Comparison of ENCODE assay signal across 24 mouse cellular contexts in the genomic region with DNA sequence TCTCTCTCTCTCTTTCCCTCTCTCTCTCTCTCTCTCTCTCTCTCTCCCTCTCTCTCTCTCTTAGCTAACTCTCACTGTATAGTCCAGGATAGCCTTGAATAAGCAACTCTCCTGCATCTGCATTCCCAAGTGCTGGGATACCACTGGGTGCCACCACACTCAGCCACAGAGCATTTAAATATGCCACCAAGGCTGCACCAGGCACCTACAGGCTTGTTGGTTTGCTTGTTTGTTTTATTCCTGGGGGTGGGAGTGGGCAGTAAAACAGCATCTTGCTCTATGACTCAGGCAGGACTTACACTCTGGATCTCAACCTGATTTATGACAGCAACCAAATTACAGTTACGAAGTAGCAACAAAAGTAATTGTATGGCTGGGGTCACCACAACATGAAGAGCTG. TPM values are rescaled to one million over a fixed set of nuclear protein-coding genes. Genes with fewer than 3 reads are reported as not detected.
DNase-seq lines count a peak whose midpoint lies in the region; ATAC-seq lines count a peak whose summit lies in the region.
"Had no signal": no experiment of that assay in that cellular context is flagged by ENCODE, and none has a peak within 500 bp of the region (broad histone marks: within the 10 kb centered on the region; RNA-seq: fewer than 3 reads in every experiment).

No protein-coding gene starts in this region.

- no peak for ATAC-seq in heart, embryonic 12.5 days (ENCODE audit: insufficient number of reproducible peaks, low FRiP score)
- ATAC-seq: activated CD4-positive, CD25-positive, alpha-beta regulatory T cell, adult 4 months; CD4-positive, CD25-positive, alpha-beta regulatory T cell, adult 4 months; Patski had no signal

- peak; percentile 55 for DNase-seq in heart, adult 11 months
- DNase-seq in heart, postnatal 10 days, result no peak
- peak; percentile 58 for DNase-seq in heart, embryonic 10.5 days (ENCODE audit: low spot score)
- no peak for DNase-seq in heart, adult 8-10 months (ENCODE audit: low spot score)
- no peak for DNase-seq in heart, postnatal 36 days
- DNase-seq: adrenal gland, adult 2 months; adrenal gland, adult 8-10 months; adrenal gland, postnatal 10 days; adrenal gland, postnatal 14 days; adrenal gland, postnatal 25 days; adrenal gland, postnatal 36 days; B cell, adult 2 months; cerebellum, adult 11 months; cerebellum, adult 11-12 months; cerebellum, adult 18-20 months had no signal

- H3K36me3 ChIP-seq in heart, embryonic 10.5 days, result no peaks in the 10 kb centered on the region
- H3K36me3 ChIP-seq in heart, embryonic 12.5 days, result no peaks in the 10 kb centered on the region
- H3K36me3 ChIP-seq: G1E had no signal

- H3K4me3 ChIP-seq in heart, embryonic 10.5 days, result no peak overlapping the region
- H3K4me3 ChIP-seq in heart, embryonic 12.5 days, result no peak overlapping the region

- peaks cover 15% of the 10 kb centered on the region for H3K4me1 ChIP-seq in heart, embryonic 10.5 days
- H3K4me1 ChIP-seq in heart, embryonic 12.5 days (replicated peaks), result peaks cover 9% of the 10 kb centered on the region

- no peaks in the 10 kb centered on the region for H3K9me3 ChIP-seq in heart, embryonic 10.5 days
- no peaks in the 10 kb centered on the region for H3K9me3 ChIP-seq in heart, embryonic 12.5 days (replicated peaks)
- H3K9me3 ChIP-seq: G1E had no signal

- H3K4me2 ChIP-seq in heart, embryonic 12.5 days, result no peak overlapping the region

- 0 out of 2 replicates have a peak overlapping the region, but pooled peaks have one; percentile 16 for H3K9ac ChIP-seq in heart, embryonic 12.5 days

- no peaks in the 10 kb centered on the region for H3K27me3 ChIP-seq in heart, embryonic 10.5 days (ENCODE audit: insufficient read depth, poor library complexity, severe bottlenecking)
- H3K27me3 ChIP-seq in heart, embryonic 12.5 days (replicated peaks), result no peaks in the 10 kb centered on the region
- H3K27me3 ChIP-seq: CH12.LX, Patski had no signal

- no peak overlapping the region for H3K27ac ChIP-seq in heart, embryonic 10.5 days
- H3K27ac ChIP-seq in heart, embryonic 12.5 days (ENCODE audit: poor library complexity, severe bottlenecking), result no peak overlapping the region

- WGBS in heart, embryonic 10.5 days, result 88% methylated on average over 1 of the region's 1 CpGs
- 96% methylated on average over 1 of the region's 1 CpGs for WGBS in heart, embryonic 12.5 days

- intact Hi-C loops in heart, postnatal 10 days (cut with DNase I), result loop anchor here (2.0 kb wide), 1 partner anchor 83 kb away; no protein-coding TSS in a partner anchor
- intact Hi-C loops in heart, postnatal 36 days (cut with DNase I), result loop anchor here (5.0 kb wide), 1 partner anchor 84 kb away; no protein-coding TSS in a partner anchor

RNA-seq across cellular contexts. Expression of a gene that starts 25.6 kb away (rescaled TPM):
- total RNA-seq in heart, postnatal 10 days (2021), result not detected
- polyA plus RNA-seq in heart, embryonic 10.5 days (2016; fragmentation: Nextera tagmentation; extraction: Ambion mirVana), result not detected in 2 replicates
- total RNA-seq in heart, adult 8-10 months (2022), result not detected
- not detected in 2 replicates for polyA plus RNA-seq in heart, embryonic 12.5 days (2016; fragmentation: Nextera tagmentation; extraction: Ambion mirVana)
- total RNA-seq in heart, postnatal 36 days (2021), result not detected
- total RNA-seq: adrenal gland, adult 18-20 months; adrenal gland, adult 2 months; adrenal gland, postnatal 10 days; adrenal gland, postnatal 14 days; adrenal gland, postnatal 25 days; adrenal gland, postnatal 36 days; adrenal gland, postnatal 4 days; CH12.LX; G1E; MEL had no signal
- polyA plus RNA-seq: activated CD4-positive, CD25-positive, alpha-beta regulatory T cell, adult 4 months; adrenal gland, adult 2 months; CD4-positive, CD25-positive, alpha-beta regulatory T cell, adult 4 months; G1E had no signal

RNA-seq across cellular contexts. Expression of a gene that starts 36.5 kb away (rescaled TPM):
- 10 to 100 TPM; 47.9 to 51.0 TPM for total RNA-seq in heart, postnatal 10 days (2021)
- 31.5 and 36.8 TPM in 2 replicates for polyA plus RNA-seq in heart, embryonic 10.5 days (2016; fragmentation: Nextera tagmentation; extraction: Ambion mirVana)
- 10 to 100 TPM; 37.4 to 51.6 (median 46.4) TPM for total RNA-seq in heart, adult 8-10 months (2022)
- polyA plus RNA-seq in heart, embryonic 12.5 days (2016; fragmentation: Nextera tagmentation; extraction: Ambion mirVana), result 53.5 and 56.3 TPM in 2 replicates
- 10 to 100 TPM; 46.8 to 49.4 TPM for total RNA-seq in heart, postnatal 36 days (2021)

Comparison
In these comparisons a context has a peak if more than half of its experiments do, and no peak if none do; other contexts are left out.
1. DNase-seq: peak in heart, adult 11 months (single experiment) and heart, embryonic 10.5 days (single experiment); none in heart, postnatal 10 days (0 of 2), heart, adult 8-10 months (single experiment) and heart, postnatal 36 days (0 of 2).